Mouse (Mus musculus) embryo, embryonic 11.5 days (tissue): Measurements from ENCODE around the gene Fn3k.
A peak's percentile ranks its signal among the peaks of the same experiment; 100 is the strongest.

Experiments
- DNase-seq: peaks from one replicate; pipeline ENCODE4 v3.0.0-alpha.2; 2012; ENCODE audit warnings: low read depth, low spot score

Gene Fn3k

GRCm38 (mm10) chr11:121451753-121452635, 17.3 kb downstream of the Fn3k start, which contains the start of gene Tbcd:
Gene Tbcd (plus strand): TSS chr11:121451949.
- DNase-seq = peak; percentile 89

GRCm38 (mm10) chr11:121457874-121458273, 23.2 kb downstream of the Fn3k start:
- DNase-seq = no peak

- DNase-seq = no peak
Measured at GRCm38 (mm10) chr11:121467408-121467807, 32.7 kb downstream of the Fn3k start.

GRCm38 (mm10) chr11:121474831-121475230, 40.1 kb downstream of the Fn3k start:
- no peak for DNase-seq

GRCm38 (mm10) chr11:121475699-121476415, 41.1 kb downstream of the Fn3k start:
- DNase-seq = peak; percentile 47

GRCm38 (mm10) chr11:121479476-121480203, 44.9 kb downstream of the Fn3k start:
- no peak for DNase-seq

- DNase-seq = no peak
Measured at GRCm38 (mm10) chr11:121481129-121481528, 46.4 kb downstream of the Fn3k start.

- no peak for DNase-seq
Measured at GRCm38 (mm10) chr11:121485882-121486281, 51.2 kb downstream of the Fn3k start.

- no peak for DNase-seq
Measured at GRCm38 (mm10) chr11:121490651-121491050, 55.9 kb downstream of the Fn3k start.
